Mouse (Mus musculus) kidney, adult 11 months (tissue): ENCODE measurements around the gene Gdnf.

Experiments used
- DNase-seq: peaks from one replicate; pipeline ENCODE4 v3.0.0; 2022

Gene Gdnf

GRCm38 (mm10) chr15:7810556-7811252, at the start of gene Gdnf:
Gdnf (plus strand) TSS chr15:7810846.
- DNase-seq = no peak

- no peak for DNase-seq
Measured at GRCm38 (mm10) chr15:7767166-7767565, 43.5 kb upstream of the Gdnf start.

GRCm38 (mm10) chr15:7772983-7773382, 37.7 kb upstream of the Gdnf start:
- no peak for DNase-seq

GRCm38 (mm10) chr15:7781517-7781916, 29.1 kb upstream of the Gdnf start:
- no peak for DNase-seq

GRCm38 (mm10) chr15:7809841-7810391, 730 bp upstream of the Gdnf start:
- no peak for DNase-seq

GRCm38 (mm10) chr15:7811253-7811625, 593 bp downstream of the Gdnf start:
- no peak for DNase-seq

- no peak for DNase-seq
Measured at GRCm38 (mm10) chr15:7811856-7812733, 1.4 kb downstream of the Gdnf start.

GRCm38 (mm10) chr15:7812872-7813530, 2.4 kb downstream of the Gdnf start:
- DNase-seq = no peak

GRCm38 (mm10) chr15:7813531-7814370, 3.1 kb downstream of the Gdnf start:
- no peak for DNase-seq

- DNase-seq = no peak
Measured at GRCm38 (mm10) chr15:7814371-7814680, 3.7 kb downstream of the Gdnf start.

- DNase-seq = no peak
Measured at GRCm38 (mm10) chr15:7814917-7815316, 4.3 kb downstream of the Gdnf start.

- no peak for DNase-seq
Measured at GRCm38 (mm10) chr15:7815521-7815944, 4.9 kb downstream of the Gdnf start.

- DNase-seq = no peak
Measured at GRCm38 (mm10) chr15:7823886-7824285, 13.2 kb downstream of the Gdnf start.

- DNase-seq = no peak
Measured at GRCm38 (mm10) chr15:7825530-7825929, 14.9 kb downstream of the Gdnf start.

GRCm38 (mm10) chr15:7835404-7835803, 24.8 kb downstream of the Gdnf start:
- DNase-seq = no peak

GRCm38 (mm10) chr15:7838060-7838920, 27.6 kb downstream of the Gdnf start:
- no peak for DNase-seq

- no peak for DNase-seq
Measured at GRCm38 (mm10) chr15:7838921-7839309, 28.3 kb downstream of the Gdnf start.

- no peak for DNase-seq
Measured at GRCm38 (mm10) chr15:7841664-7842063, 31.0 kb downstream of the Gdnf start.

GRCm38 (mm10) chr15:7842398-7842797, 31.8 kb downstream of the Gdnf start:
- DNase-seq = no peak

GRCm38 (mm10) chr15:7857418-7857817, 46.8 kb downstream of the Gdnf start:
- no peak for DNase-seq

GRCm38 (mm10) chr15:7858841-7859240, 48.2 kb downstream of the Gdnf start:
- DNase-seq = no peak

- no peak for DNase-seq
Measured at GRCm38 (mm10) chr15:7862890-7863289, 52.2 kb downstream of the Gdnf start.
